Mouse (Mus musculus) cerebellum, adult 2 months (tissue): ENCODE data around the gene Cd300lg.

Experiments
- CTCF ChIP-seq: fragments of 200-500 bp; IDR thresholded peaks from 2 replicates; pipeline ENCODE4 v1.5.1; 2011; ENCODE audit warnings: low read depth, mild to moderate bottlenecking, control low read depth, low read length, moderate library complexity, borderline replicate concordance; ENCODE audit not compliant: insufficient read depth
- POLR2A ChIP-seq: fragments of 200-500 bp; IDR thresholded peaks from 2 replicates; pipeline ENCODE4 v1.6.1; 2011; ENCODE audit warnings: low read length, control low read depth, borderline replicate concordance; ENCODE audit not compliant: insufficient read depth

DNA sequence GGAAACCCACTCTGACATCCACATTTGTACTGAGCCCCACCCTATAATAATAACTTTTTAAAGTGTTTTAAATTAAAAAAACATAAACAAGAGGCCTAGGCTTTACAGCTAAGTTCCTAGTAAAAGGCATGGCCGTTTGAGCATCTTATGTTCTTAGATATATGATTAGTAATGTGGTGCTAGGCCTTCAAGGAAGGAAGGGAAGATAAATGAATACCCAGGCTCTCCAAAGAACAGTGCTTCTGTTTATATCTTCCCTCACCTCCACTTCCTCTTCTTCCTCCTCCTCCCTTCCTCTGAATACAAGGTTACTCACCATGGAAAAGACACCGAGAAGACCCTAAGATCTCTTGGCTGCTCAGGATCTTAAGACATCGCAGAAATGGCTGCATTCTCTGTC lies 49.5 kb upstream of the Cd300lg start:
- no peak for TF ChIP-seq CTCF
- TF ChIP-seq POLR2A: no peak
